Mouse (Mus musculus) olfactory bulb, adult 2 months (tissue): ENCODE results near the gene 1700001J03Rik.

Source experiments
- CTCF ChIP-seq: fragments of 200-500 bp; IDR thresholded peaks from 2 replicates; pipeline ENCODE4 v1.5.1; 2012; ENCODE audit warnings: low read depth, mild to moderate bottlenecking, low read length, moderate library complexity; ENCODE audit not compliant: insufficient read depth
- POLR2A ChIP-seq: fragments of 200-500 bp; IDR thresholded peaks from 2 replicates; pipeline ENCODE4 v1.6.1; 2012; ENCODE audit warnings: mild to moderate bottlenecking, low read depth, low read length, moderate library complexity; ENCODE audit not compliant: insufficient read depth

DNA sequence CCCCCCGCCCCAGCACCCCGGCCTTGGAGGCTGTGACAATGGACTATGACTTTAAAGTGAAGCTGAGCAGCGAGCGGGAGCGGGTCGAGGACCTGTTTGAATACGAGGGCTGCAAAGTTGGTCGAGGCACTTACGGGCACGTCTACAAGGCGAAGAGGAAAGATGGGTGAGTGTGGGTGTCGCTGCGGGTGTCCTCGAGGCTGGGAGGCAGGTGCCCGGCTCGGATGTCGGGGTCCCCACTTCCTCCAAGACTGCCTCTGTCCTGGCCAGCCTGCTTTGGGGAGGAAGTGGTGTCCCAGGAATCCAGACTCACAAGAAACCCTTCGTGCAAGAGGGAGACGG is 46.5 kb upstream of the 1700001J03Rik start:
- TF ChIP-seq CTCF = no peak
- TF ChIP-seq POLR2A = no peak
